In the genomic region with DNA sequence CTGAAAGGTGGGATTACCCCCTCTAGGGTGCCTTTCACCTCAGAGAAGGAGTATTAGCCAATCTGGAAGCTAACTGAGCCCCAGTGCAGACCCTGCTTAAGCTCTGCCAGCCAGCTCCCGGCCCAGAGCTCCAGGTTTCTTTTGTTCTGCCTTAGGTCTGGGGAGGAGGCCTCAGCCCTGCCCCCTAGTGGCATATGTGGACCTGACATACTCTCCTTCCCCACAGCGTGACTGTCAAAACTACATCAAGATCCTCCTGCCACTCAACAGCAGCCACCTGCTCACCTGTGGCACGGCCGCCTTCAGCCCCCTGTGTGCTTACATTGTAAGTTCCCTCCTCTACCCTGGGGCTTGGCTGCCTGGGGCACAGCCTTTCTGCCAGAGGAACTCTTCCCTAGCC, we compare ENCODE assay signal across 8 mouse cellular contexts. TPM values are rescaled to one million over a fixed set of nuclear protein-coding genes. Genes with fewer than 3 reads are reported as not detected.
DNase-seq lines count a peak whose midpoint lies in the region; ATAC-seq and TF ChIP-seq lines count a peak whose summit lies in the region.

No protein-coding gene starts in this region.

- 14% methylated on average over 4 of the region's 4 CpGs for WGBS in midbrain, embryonic 11.5 days
- 20% methylated on average over 4 of the region's 4 CpGs for WGBS in small intestine, adult 2 months

- no peak overlapping the region for H3K4me2 ChIP-seq in midbrain, embryonic 11.5 days

- peak; percentile 61 for DNase-seq in urinary bladder, adult 2 months (ENCODE audit: low spot score)
- no peak for DNase-seq in urinary bladder, postnatal 10 days (ENCODE audit: low spot score)
- peak; percentile 87 for DNase-seq in embryo, embryonic 10.5 days (ENCODE audit: low spot score)
- DNase-seq in gastrocnemius, postnatal 25 days, result peak; percentile 43
- DNase-seq in left cerebral cortex, postnatal 4 days, result peak; percentile 88
- DNase-seq in midbrain, embryonic 11.5 days (ENCODE audit: low spot score, missing footprints), result peak; percentile 97

- H3K4me3 ChIP-seq in midbrain, embryonic 11.5 days (ENCODE audit: low read depth, low read length), result no peak overlapping the region
- H3K4me3 ChIP-seq in small intestine, adult 2 months (ENCODE audit: low read depth, low read length), result no peak overlapping the region

- no peak overlapping the region for H3K27ac ChIP-seq in midbrain, embryonic 11.5 days (ENCODE audit: low read depth, low read length)
- H3K27ac ChIP-seq in small intestine, adult 2 months (ENCODE audit: insufficient read depth, low read depth, low read length), result no peak overlapping the region

- peaks cover 15% of the 10 kb centered on the region for H3K36me3 ChIP-seq in midbrain, embryonic 11.5 days (ENCODE audit: control insufficient read depth, insufficient read depth, low read length)
- peaks cover 71% of the 10 kb centered on the region for H3K36me3 ChIP-seq in small intestine, adult 2 months (ENCODE audit: control insufficient read depth, insufficient read depth, low read length)

- TF ChIP-seq CTCF in small intestine, adult 2 months (IDR thresholded peaks at IDR 0.05; ENCODE audit: extremely low read depth, insufficient read length, insufficient replicate concordance, low read depth, low read length), result peak; percentile 83

- intact Hi-C loops in left cerebral cortex, postnatal 4 days (cut with DNase I), result loop anchor here (5.0 kb wide), 1 partner anchor 73 kb away; no protein-coding TSS in a partner anchor

- TF ChIP-seq POLR2A in small intestine, adult 2 months (IDR thresholded peaks at IDR 0.05; ENCODE audit: low read depth, low read length), result no peak

- no peaks in the 10 kb centered on the region for H3K9me3 ChIP-seq in midbrain, embryonic 11.5 days (ENCODE audit: control insufficient read depth, low read length)

- H3K27me3 ChIP-seq in midbrain, embryonic 11.5 days (ENCODE audit: control insufficient read depth, insufficient read depth, low read length), result no peaks in the 10 kb centered on the region
- H3K27me3 ChIP-seq in small intestine, adult 2 months (ENCODE audit: control insufficient read depth, insufficient read depth, low read length), result no peaks in the 10 kb centered on the region

- H3K9ac ChIP-seq in midbrain, embryonic 11.5 days (ENCODE audit: low read length), result 0 out of 2 replicates have a peak overlapping the region, but pooled peaks have one; percentile 10

- peak; percentile 80 for ATAC-seq in inflammation-experienced regulatory T-cells, adult 6 months
- ATAC-seq in midbrain, embryonic 11.5 days (ENCODE audit: low FRiP score), result peak; percentile 79

- H3K4me1 ChIP-seq in midbrain, embryonic 11.5 days (ENCODE audit: control insufficient read depth, insufficient read depth, low read length), result no peaks in the 10 kb centered on the region
- H3K4me1 ChIP-seq in small intestine, adult 2 months (ENCODE audit: control insufficient read depth, insufficient read depth, insufficient read length, low read length), result peaks cover 4% of the 10 kb centered on the region

RNA-seq across cellular contexts. Expression of gene Cib1, which starts 17.2 kb away (rescaled TPM):
- 66.1 and 85.6 TPM in 2 replicates for polyA plus RNA-seq in urinary bladder, adult 2 months (2012; rRNA removed)
- 1 to 10 TPM; 5.8 to 8.5 TPM for total RNA-seq in gastrocnemius, postnatal 25 days (2021)
- polyA plus RNA-seq in inflammation-experienced regulatory T-cells, adult 6 months (2017; shearing (Covaris generic)), result 100 to 1,000 TPM in 1 of 3 experiments, 10 to 100 TPM in 2; 97.8 to 140 (median 99.4) TPM
- 10 to 100 TPM; 14.2 to 16.4 TPM for total RNA-seq in left cerebral cortex, postnatal 4 days (2021)
- polyA plus RNA-seq in midbrain, embryonic 11.5 days (2014; fragmentation: Nextera tagmentation; extraction: Ambion mirVana), result 49.8 and 55.0 TPM in 2 replicates
- 318 and 530 TPM in 2 replicates for polyA plus RNA-seq in small intestine, adult 2 months (2012; rRNA removed)

RNA-seq across cellular contexts. Expression of gene Gdpgp1, which starts 17.3 kb away (rescaled TPM):
- polyA plus RNA-seq in urinary bladder, adult 2 months (2012; rRNA removed), result 2.2 and 2.6 TPM in 2 replicates
- under 1 TPM; 0.77 to 0.91 TPM for total RNA-seq in gastrocnemius, postnatal 25 days (2021)
- polyA plus RNA-seq in inflammation-experienced regulatory T-cells, adult 6 months (2017; shearing (Covaris generic)), result 10 to 100 TPM in 1 of 3 experiments, 1 to 10 TPM in 2; 5.7 to 10.3 (median 6.7) TPM
- total RNA-seq in left cerebral cortex, postnatal 4 days (2021), result 1 to 10 TPM; 4.6 to 5.1 TPM
- 3.8 and 4.5 TPM in 2 replicates for polyA plus RNA-seq in midbrain, embryonic 11.5 days (2014; fragmentation: Nextera tagmentation; extraction: Ambion mirVana)
- polyA plus RNA-seq in small intestine, adult 2 months (2012; rRNA removed), result 2.3 and 3.2 TPM in 2 replicates

RNA-seq across cellular contexts. Expression of gene Sema4b, which starts 28.8 kb away (rescaled TPM):
- 15.8 and 27.2 TPM in 2 replicates for polyA plus RNA-seq in urinary bladder, adult 2 months (2012; rRNA removed)
- total RNA-seq in gastrocnemius, postnatal 25 days (2021), result 1 to 10 TPM; 1.6 to 2.5 TPM
- 10 to 100 TPM; 17.4 to 22.3 (median 18.0) TPM for polyA plus RNA-seq in inflammation-experienced regulatory T-cells, adult 6 months (2017; shearing (Covaris generic))
- 10 to 100 TPM; 31.4 to 33.9 TPM for total RNA-seq in left cerebral cortex, postnatal 4 days (2021)
- polyA plus RNA-seq in midbrain, embryonic 11.5 days (2014; fragmentation: Nextera tagmentation; extraction: Ambion mirVana), result 9.6 and 10.5 TPM in 2 replicates
- polyA plus RNA-seq in small intestine, adult 2 months (2012; rRNA removed), result 47.9 and 84.4 TPM in 2 replicates

RNA-seq across cellular contexts. Expression of gene Ttll13, which starts 30.8 kb away (rescaled TPM):
- polyA plus RNA-seq in urinary bladder, adult 2 months (2012; rRNA removed), result 1.2 and 1.7 TPM in 2 replicates
- not detected for total RNA-seq in gastrocnemius, postnatal 25 days (2021)
- not detected for polyA plus RNA-seq in inflammation-experienced regulatory T-cells, adult 6 months (2017; shearing (Covaris generic))
- 1 to 10 TPM; 1.1 to 2.2 TPM for total RNA-seq in left cerebral cortex, postnatal 4 days (2021)
- polyA plus RNA-seq in midbrain, embryonic 11.5 days (2014; fragmentation: Nextera tagmentation; extraction: Ambion mirVana), result 0.53 and 0.91 TPM in 2 replicates
- polyA plus RNA-seq in small intestine, adult 2 months (2012; rRNA removed), result 0.05 and 0.08 TPM in 2 replicates

RNA-seq across cellular contexts. Expression of gene Ngrn, which starts 45.6 kb away (rescaled TPM):
- 41.7 and 54.9 TPM in 2 replicates for polyA plus RNA-seq in urinary bladder, adult 2 months (2012; rRNA removed)
- total RNA-seq in gastrocnemius, postnatal 25 days (2021), result 10 to 100 TPM; 20.4 to 22.4 TPM
- 10 to 100 TPM; 25.0 to 31.5 (median 26.9) TPM for polyA plus RNA-seq in inflammation-experienced regulatory T-cells, adult 6 months (2017; shearing (Covaris generic))
- 10 to 100 TPM; 41.6 to 42.7 TPM for total RNA-seq in left cerebral cortex, postnatal 4 days (2021)
- 53.1 and 53.2 TPM in 2 replicates for polyA plus RNA-seq in midbrain, embryonic 11.5 days (2014; fragmentation: Nextera tagmentation; extraction: Ambion mirVana)
- polyA plus RNA-seq in small intestine, adult 2 months (2012; rRNA removed), result 8.9 and 12.3 TPM in 2 replicates
